Comparison of ENCODE assay signal across 17 mouse cellular contexts in the genomic region with DNA sequence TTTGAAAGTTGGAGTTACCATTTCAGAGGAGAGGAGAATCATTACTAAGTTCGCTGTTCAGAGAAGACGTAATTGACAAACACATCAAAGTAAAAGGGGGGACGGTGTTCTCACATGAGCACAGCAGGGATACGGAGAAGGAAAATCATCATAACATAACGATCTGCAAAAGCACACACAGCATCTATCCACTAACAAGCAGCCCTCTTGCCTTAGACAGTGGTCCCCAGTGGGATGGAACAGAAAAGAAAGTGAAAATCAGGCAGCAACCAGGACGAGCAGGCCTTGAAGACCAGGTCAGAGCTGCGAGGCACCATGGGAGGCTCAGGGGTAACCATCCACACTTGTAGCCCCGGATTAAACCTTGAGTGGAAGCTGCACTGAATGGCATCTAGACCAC.
"Had no signal": no experiment of that assay in that cellular context is flagged by ENCODE, and none has a peak within 500 bp of the region (broad histone marks: within the 10 kb centered on the region; RNA-seq: fewer than 3 reads in every experiment).

No protein-coding gene starts in this region.

- DNase-seq: liver, embryonic 13.5 days; liver, postnatal 0 days; lung, adult 2 months; lung, postnatal 14 days; lung, postnatal 36 days; right cerebral cortex, postnatal 14 days; thymus, adult 2 months; thymus, postnatal 25 days; thymus, postnatal 4 days had no signal

- ATAC-seq: liver, postnatal 0 days; lung, postnatal 0 days had no signal

- H3K9ac ChIP-seq: liver, embryonic 13.5 days; liver, embryonic 15.5 days; liver, postnatal 0 days; lung, embryonic 15.5 days; neural tube, embryonic 12.5 days; stomach, embryonic 15.5 days had no signal

- H3K4me2 ChIP-seq: liver, embryonic 13.5 days; liver, embryonic 15.5 days; lung, embryonic 15.5 days; neural tube, embryonic 12.5 days; stomach, embryonic 15.5 days had no signal

- H3K27ac ChIP-seq: liver, embryonic 13.5 days; liver, embryonic 15.5 days; lung, embryonic 15.5 days; macrophage; neural tube, embryonic 12.5 days; stomach, embryonic 15.5 days; stomach, postnatal 0 days had no signal

- H3K9me3 ChIP-seq: liver, embryonic 13.5 days; liver, embryonic 15.5 days; lung, embryonic 15.5 days; neural tube, embryonic 12.5 days; stomach, embryonic 15.5 days had no signal

- H3K4me1 ChIP-seq: liver, embryonic 13.5 days; liver, embryonic 15.5 days; lung, embryonic 15.5 days; megakaryocyte, embryonic 14.5 days; neural tube, embryonic 12.5 days; stomach, embryonic 15.5 days had no signal

- H3K36me3 ChIP-seq: liver, embryonic 13.5 days; liver, embryonic 15.5 days; lung, embryonic 15.5 days; neural tube, embryonic 12.5 days; stomach, embryonic 15.5 days had no signal

- H3K4me3 ChIP-seq: liver, embryonic 13.5 days; liver, embryonic 15.5 days; lung, embryonic 15.5 days; megakaryocyte, embryonic 14.5 days; neural tube, embryonic 12.5 days; stomach, embryonic 15.5 days had no signal

- H3K27me3 ChIP-seq: liver, embryonic 13.5 days; liver, embryonic 15.5 days; lung, embryonic 15.5 days; megakaryocyte, embryonic 14.5 days; neural tube, embryonic 12.5 days; stomach, embryonic 15.5 days had no signal
